Mouse (Mus musculus) spleen, postnatal 36 days (tissue): ENCODE data around the gene Phtf2.

ENCODE experiments used
- DNase-seq, 2 experiments: peaks; one replicate each; pipeline ENCODE4 v3.0.0; 2022; ENCODE audit warnings: low spot score in 2 of 2, mixed read lengths in 1 of 2

Phtf2 gene

GRCm38 (mm10) chr5:20881915-20882800 is at the start of gene Phtf2, which contains the start of gene Tmem60:
Phtf2 (minus strand) TSS chr5:20882124.
Tmem60 (plus strand) TSS chr5:20882191.
- DNase-seq, result peak; percentile 99

DNA sequence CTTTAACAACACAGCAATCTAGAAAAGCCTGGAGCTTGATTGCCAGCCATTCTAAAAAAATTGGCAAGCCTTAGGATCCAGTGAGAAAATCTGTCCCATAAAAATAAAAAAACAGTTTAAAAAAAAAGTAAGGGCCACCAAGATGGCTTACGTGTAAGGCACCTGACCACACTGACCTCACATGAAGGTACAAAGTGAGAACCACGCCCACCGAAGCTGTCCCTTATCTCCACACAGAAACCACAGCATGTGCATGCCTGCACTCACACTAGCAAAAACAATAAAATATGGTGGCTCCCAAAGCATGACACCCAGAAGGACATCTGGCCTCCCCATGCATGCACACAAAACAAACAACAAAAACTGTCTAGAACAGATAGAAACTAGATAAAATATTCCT is 49.4 kb upstream of the Phtf2 start:
- DNase-seq, result no peak

DNA sequence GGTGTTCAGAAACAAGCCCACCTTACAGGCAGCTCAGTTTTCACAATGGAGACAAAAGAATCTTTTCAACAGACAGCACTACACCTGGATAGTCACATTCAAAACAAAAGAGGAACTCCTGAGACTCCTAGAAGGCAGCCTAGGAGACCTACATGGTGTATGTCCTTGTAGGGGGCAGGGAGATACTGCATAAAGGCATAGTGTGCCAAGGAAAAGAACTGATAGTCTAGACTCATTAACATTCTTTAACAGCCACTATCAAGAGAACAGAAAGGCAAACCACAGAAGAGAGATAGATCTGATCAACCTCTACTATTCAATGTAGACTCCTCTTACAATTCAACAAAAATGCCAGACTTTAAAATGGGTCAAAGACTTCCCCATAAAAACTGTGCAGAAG is 48.5 kb upstream of the Phtf2 start:
- no peak for DNase-seq

DNA sequence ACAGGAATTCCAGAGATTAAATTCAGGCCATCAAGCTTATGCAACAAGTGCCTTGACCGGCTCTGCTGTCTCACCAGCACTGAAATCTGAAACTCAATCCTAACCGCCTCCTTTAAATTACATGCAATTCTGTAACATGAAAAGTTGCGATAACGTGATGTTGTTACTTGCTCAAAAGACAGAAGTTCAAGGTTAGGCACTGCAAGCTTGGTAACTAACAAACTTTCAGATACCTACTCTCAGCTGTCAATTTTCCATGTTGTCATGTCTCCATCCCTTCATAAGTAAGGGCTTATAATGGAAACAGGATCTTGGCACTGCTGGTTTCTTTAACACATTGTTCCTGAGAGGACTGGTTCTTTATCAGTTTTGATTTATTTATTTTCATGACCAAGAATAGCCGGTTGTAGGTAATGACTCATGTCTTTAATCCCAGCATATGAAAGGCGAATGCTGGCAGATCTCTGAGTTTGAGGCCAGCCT is 47.8 kb upstream of the Phtf2 start:
- DNase-seq, result no peak

DNA sequence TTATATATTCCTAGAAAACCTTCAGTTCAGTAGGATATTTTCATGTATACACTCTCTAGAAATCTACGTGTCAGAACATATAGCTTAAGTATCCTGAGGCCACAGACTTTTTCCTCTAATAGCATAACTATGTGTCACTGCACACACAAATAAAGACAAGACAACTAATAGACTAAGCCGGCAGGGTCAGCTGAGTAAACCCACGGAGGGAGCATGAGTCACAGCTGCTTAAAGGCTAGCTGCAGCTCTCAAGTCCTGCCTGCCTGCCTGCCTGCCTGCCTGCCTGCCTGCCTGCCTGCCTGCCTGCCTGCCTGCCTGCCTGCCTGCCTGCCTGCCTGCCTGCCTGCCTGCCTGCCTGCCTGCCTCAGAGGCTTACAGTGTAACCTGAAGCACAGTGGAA is 43.5 kb upstream of the Phtf2 start:
- DNase-seq, result no peak

DNA sequence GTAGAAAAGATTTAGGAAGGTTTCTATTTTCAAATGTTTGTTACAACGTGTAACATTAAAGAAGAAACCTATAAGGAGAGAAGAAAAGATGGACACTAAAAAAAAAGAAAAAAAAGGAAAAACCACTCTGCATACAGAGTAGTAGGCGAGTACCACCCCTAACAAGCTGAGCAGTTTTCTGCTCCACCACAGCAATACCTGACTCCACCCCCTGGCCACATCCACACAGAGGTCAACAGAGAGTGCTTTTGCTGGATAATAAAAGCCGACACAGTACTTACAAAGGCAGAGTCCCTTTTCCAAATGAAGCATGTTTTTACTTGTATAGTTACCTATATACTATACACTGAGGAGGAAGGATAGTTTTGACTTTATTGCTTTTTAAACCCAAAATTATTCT is 42.7 kb upstream of the Phtf2 start:
- no peak for DNase-seq

DNA sequence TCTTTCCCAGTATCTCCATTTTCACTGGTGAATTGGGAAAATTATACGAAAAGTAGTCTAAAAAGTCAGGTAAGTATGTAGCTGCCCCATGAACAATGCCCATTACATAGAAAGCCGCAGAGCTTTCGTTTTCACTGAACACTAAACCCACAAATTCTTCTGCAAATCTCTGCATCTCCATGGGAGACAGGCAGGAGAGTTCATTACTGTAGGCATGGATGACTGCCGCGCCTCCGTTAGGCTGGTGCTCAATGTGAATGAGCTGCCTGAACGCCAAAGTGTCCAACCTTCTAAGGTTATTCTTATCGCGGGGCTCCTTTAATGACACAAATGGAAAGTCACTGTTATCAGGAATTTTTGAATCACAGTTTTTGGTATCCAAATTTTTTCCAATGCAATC is 37.6 kb upstream of the Phtf2 start:
- DNase-seq, result no peak

- no peak for DNase-seq
Measured at GRCm38 (mm10) chr5:20918967-20919366, 37.0 kb upstream of the Phtf2 start.

DNA sequence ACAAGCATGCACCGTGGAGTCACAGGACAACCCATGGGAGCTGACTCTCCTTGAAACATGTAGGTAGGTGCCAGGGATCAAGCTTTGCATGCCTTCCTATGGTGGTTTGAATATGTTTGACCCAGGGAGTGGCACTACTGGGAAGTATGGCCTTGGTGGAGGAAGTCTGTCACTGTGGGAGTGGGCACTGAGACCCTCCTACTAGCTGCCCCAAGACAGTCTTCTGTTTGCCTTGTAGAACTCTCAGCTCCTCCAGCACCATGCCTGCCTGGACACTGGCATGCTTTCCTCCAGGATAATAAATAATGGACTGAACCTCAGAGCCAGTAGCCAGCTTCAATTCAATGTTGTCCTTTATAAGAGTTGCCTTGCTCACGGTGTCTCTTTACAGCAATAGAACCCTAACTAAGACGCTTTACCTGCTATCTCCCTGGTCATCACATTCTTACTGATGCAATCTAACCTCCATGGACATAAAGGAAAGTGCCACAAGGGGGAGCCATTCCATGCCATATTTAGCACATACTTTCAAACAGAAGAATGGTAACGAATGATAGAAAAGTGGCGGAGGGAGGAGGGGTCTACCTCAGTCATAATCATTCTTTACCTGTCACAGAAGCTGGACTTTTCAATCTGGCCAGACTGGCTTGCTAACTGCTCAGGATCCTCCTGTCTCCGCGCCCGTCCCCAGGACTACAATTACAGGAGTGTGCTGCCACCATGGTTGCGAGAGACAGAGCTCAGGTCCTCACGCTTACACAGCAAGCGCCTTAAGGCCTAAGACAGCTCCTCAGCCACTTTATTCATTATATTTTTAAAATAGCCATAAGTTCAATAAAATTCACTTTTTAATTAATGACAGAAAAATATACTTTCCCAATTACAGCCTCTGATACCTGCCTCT is 31.7 kb upstream of the Phtf2 start:
- DNase-seq, result peak; percentile 38 to 55

DNA sequence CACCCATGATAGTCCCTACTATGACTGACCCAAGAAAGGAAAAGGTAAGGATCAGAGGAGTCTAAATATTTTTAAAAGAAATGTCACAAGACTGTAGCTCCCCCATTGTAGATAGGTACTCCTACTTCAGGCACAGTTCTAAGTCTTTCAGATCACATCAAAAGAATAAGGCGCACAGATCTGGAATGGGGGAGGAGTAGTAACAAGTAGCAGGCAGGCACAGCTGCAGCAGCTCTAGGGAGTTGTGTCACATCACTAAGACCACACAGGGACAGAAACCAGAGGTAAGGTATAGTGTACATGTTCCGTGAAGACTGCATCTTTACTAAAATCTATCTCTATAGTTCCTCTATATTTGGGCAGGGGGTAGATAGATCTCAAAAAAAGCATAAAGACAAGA is 29.8 kb upstream of the Phtf2 start:
- no peak for DNase-seq

DNA sequence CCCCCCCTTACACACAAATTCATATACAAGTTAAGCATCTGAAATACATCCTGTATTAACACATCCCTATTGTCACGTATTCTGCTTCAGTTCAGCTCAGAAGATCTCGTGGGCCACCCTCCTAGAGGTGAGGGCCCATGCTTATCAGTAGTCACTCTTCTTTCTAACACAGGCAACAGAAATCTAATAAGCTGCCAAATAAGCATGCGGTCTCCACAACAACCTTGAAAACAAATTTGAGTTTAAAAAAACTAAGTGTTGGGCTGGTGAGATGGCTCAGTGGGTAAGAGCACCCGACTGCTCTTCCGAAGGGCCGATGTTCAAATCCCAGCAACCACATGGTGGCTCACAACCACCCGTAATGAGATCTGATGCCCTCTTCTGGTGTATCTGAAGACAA is 24.3 kb upstream of the Phtf2 start:
- DNase-seq, result no peak

DNA sequence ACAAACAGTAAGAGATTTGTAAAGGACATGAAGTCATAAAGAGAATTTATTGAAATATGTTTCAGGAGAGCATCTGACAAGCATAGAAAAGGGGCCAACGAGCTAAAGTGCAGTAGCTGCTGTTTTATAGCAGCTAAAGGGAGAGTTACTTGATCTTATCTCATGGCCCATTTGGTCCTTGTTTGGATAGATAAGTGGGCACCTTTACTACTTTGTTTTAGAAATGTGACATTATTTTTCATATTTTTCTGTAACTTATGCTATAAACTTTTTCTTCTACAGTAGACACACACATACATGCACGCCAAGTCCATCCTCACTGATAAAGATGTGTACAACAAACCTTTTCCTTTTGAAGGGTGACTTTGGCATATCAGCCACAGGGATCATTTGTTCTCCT is 23.5 kb upstream of the Phtf2 start:
- no peak for DNase-seq

DNA sequence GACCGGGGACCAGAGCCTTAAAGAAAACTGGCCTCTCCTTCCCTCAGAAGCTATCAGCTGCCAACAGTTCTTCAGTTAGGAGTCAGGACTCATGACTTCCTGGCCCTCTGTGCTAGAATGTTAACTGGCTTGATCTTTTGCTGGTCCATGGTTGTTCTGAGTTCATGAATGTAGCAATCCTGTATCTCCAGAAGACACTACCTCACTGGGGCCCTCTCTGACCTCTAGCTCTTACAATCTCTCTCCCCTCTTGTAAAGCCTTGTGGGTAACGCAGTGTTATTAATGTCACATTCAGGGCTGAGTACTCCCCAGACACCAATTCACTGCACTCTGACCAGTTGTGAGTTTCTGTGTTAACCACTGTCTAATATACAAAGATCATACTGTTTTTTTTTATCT is 22.7 kb upstream of the Phtf2 start:
- no peak for DNase-seq

- no peak for DNase-seq
Measured at GRCm38 (mm10) chr5:20897446-20898167, 15.7 kb upstream of the Phtf2 start.

DNA sequence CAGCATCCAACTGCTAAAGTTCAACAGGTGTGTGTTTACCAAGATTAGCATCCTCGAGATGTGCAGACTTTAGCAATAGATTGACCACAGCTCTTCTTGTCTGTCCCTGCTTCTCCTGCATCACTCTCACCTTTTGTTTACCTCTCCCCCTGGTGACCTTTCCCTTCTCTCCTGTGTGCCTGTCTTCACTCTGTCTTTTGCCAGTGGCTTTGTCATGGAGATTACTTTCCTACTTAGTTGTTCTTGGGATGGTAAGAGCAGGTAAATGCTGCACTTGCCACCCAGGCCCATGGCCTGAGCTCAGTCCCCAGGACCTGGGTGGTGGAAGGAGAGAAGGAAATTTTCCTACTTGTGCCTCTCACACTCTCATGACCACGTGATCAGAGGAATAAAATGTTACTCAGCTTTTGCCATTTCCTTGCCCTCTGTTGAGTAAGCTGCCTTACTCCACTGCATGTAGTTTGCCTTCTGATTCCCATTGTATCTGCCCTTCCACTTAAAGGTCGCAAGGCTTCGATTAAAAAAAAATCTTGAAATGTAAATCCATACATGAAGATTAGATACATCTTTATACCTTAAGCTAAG is 2.2 kb upstream of the Phtf2 start:
- DNase-seq, result no peak

DNA sequence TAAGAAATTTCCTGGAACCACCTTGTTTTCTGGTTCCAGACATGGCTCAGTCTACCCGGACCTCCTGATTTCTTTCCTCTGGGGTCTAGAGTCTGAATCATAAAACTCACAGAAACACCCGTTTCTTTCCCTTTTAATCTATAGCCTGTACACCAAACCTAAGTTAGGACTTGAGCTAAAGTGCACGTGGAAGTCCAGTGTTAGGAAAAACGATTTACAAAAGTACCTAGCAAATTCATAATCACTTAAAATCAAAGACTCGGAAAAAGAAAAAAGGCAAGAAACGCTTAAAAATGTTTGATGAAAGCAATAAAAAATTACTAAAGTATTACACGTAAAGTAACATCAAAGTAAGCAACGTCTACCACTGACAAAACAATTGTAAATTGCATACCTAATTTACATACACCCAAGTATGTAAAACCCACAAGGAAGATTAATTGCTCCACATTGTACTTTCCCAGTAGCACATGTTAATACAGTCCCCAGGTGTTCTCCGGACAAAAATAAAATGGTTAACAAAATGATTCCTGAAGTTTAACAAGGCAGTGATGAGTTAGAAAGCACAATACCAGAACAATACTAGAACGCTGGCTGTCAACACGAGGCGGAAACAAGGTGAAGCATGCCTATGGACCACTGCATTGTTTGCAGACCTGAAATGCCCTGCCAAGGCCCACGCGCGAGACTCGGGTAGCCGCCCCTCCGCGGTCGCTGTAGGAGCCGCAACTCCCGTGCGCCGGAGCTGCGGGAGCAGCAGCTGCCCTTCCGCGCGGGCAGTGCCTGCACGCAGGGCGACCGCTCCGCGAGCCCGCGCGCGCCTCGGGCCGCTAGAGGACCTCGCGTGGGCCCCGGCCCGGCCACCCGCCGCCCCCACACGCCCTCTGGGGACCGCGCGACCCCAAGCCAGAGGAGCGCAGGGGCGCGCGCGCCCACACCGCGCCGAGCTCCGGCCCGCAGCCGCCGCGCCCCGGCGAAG is 838 bp downstream of the Phtf2 start:
- peak; percentile 48 to 57 for DNase-seq

DNA sequence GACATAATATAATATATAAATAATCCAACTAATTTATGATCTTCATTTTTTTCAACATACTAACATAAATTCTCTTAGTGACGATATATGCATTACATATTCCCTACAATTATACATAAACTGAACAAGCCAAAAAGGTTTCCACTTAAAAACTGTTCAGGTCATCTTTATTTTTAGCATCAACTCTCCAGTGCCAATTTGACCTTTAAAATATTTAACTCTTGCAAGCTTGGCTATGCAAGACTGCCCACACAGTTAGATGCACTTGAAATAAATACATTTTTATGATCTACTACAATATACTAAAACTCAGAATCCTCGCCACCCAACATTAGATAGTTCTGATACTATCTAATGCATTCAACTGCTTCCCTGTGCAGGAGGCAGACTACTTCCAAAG is 1.5 kb downstream of the Phtf2 start:
- DNase-seq, result no peak

DNA sequence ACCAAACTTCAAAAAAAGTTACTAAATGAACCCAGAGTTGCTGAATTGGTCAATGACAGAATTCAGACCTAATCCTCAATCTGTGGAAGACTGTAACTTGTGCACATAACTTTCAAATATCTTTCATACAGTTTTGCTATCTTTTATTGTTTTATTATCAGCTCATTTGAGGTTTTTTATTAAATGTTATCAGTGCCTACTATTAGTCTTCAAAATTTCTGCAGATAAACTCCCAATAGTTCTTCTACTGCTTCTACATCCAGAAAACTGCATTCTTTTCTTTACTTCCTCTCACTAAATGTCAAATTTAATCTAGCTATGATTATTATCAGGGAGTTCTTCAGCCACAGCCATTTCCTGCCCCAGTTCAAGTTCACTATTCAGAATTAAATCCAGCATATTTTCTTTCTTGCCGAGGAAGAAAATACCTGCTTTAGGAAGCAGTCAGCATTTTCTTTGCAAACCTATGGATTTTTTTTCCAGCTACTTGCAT is 4.9 kb downstream of the Phtf2 start:
- no peak for DNase-seq

GRCm38 (mm10) chr5:20873146-20873545 is 8.8 kb downstream of the Phtf2 start:
- no peak for DNase-seq

DNA sequence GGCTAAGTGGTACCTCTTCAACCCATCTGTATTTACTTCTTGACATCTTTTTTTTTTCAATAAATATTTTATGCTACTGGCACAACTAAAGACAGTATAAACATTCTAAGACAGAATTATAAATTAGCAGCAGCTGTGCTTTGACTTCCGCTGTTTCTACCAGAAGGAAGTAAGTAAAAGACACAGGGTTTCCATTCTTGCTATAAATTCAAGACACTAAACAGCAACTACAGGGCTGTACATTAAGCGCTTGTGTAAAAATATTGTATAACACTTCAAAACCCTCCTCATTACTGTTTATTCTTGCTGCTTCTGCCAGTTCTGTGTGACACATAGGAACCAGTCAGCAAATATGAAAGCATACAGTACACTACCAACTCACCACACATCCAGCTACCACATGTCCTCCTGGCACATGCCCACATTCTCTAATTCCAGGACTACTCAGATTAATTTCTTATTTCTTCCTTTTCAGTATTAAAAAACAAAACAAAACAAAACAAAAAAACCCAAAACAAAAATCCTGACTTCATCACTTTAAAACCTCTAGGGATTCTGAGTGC is 16.6 kb downstream of the Phtf2 start:
- no peak for DNase-seq
